Mouse (Mus musculus) ES-Bruce4 (cell line): Measurements from ENCODE around the gene Igsf9b.

Experiments
- CTCF ChIP-seq: IDR thresholded peaks from one replicate; pipeline ENCODE4 v1.8.1; 2011; ENCODE audit warnings: low read depth, low read length
- POLR2A ChIP-seq: IDR thresholded peaks from one replicate; pipeline ENCODE4 v1.8.1; 2011; ENCODE audit warnings: low read length; ENCODE audit not compliant: insufficient read depth

- no peak for TF ChIP-seq POLR2A
- TF ChIP-seq CTCF = no peak
Observed at GRCm38 (mm10) chr9:27272858-27273257, 26.1 kb upstream of the Igsf9b start.
